Mouse (Mus musculus) liver, postnatal 0 days (tissue): ENCODE results near the gene Plekhg3. TPM values are rescaled to one million over a fixed set of nuclear protein-coding genes. Genes with fewer than 3 reads are reported as not detected.

Source experiments
- ATAC-seq: fragments of 200-750 bp; cut with Nextera tagmentation; 2 replicates; pipeline ENCODE4 v1.8.0; 2017; ENCODE audit warnings: mild to moderate bottlenecking, moderate library complexity
- DNase-seq: peaks from one replicate; pipeline ENCODE4 v3.0.0-alpha.2; 2016
- H3K27ac ChIP-seq: fragments of 300-500 bp; sonication (generic); 2 replicates; pipeline ENCODE4 v1.5.1; 2014; ENCODE audit warnings: antibody characterized with exemption, moderate library complexity, mild to moderate bottlenecking, low read depth
- H3K27me3 ChIP-seq: fragments of 300-500 bp; sonication (generic); 2 replicates; pipeline ENCODE4 v1.6.1; 2014; ENCODE audit warnings: low read length, control low read depth, mixed read lengths; ENCODE audit not compliant: insufficient read depth
- H3K36me3 ChIP-seq: fragments of 300-500 bp; sonication (generic); replicated peaks from 2 replicates; pipeline ENCODE4 v1.6.1; 2014; ENCODE audit warnings: mild to moderate bottlenecking, control low read depth, low read length, moderate library complexity, mixed read lengths; ENCODE audit not compliant: insufficient read depth
- H3K4me1 ChIP-seq: fragments of 300-500 bp; sonication (generic); 2 replicates; pipeline ENCODE4 v1.6.1; 2014; ENCODE audit warnings: antibody characterized with exemption, mild to moderate bottlenecking, control low read depth; ENCODE audit not compliant: insufficient read depth
- H3K4me2 ChIP-seq: fragments of 300-500 bp; sonication (generic); 2 replicates; pipeline ENCODE4 v1.6.1; 2014; ENCODE audit warnings: low read depth, mild to moderate bottlenecking, low read length, moderate library complexity, mixed read lengths
- H3K4me3 ChIP-seq: fragments of 300-500 bp; sonication (generic); 2 replicates; pipeline ENCODE4 v1.5.1; 2014; ENCODE audit warnings: low read depth, low read length
- H3K9ac ChIP-seq: fragments of 300-500 bp; sonication (generic); replicated peaks from 2 replicates; pipeline ENCODE4 v1.6.1; 2014; ENCODE audit warnings: mild to moderate bottlenecking, moderate library complexity
- H3K9me3 ChIP-seq: fragments of 300-500 bp; sonication (generic); 2 replicates; pipeline ENCODE4 v1.6.1; 2016; ENCODE audit warnings: mild to moderate bottlenecking, control low read depth, low read length, mixed read lengths
- CTCF ChIP-seq: sonication (generic); IDR thresholded peaks from 2 replicates; pipeline ENCODE4 v1.5.1; 2016; ENCODE audit warnings: antibody characterized with exemption, low read depth
- EP300 ChIP-seq: IDR thresholded peaks from 2 replicates; pipeline ENCODE4 v1.6.1; 2016; ENCODE audit warnings: antibody characterized with exemption, low read depth, mild to moderate bottlenecking
- WGBS: fragments of 180-500 bp; shearing (Covaris S2); extraction: QIAGEN DNeasy Blood & Tissue Kit; methylation state at CpG from one replicate; pipeline ENCODE4 v1.1.7; 2014; ENCODE audit not compliant: insufficient replicate concordance; 5-methylcytosine and 5-hydroxymethylcytosine counted together
- polyA plus RNA-seq: library from polyadenylated mRNA; unstranded; fragments of >200 nt; fragmentation: Nextera tagmentation; extraction: Ambion mirVana; gene quantifications from 2 replicates; pipeline ENCODE4 v1.2.1, GENCODE M21; 2015

Gene Plekhg3
- polyA plus RNA-seq, 1 experiment from 2014 or later: 3.7 TPM

DNA sequence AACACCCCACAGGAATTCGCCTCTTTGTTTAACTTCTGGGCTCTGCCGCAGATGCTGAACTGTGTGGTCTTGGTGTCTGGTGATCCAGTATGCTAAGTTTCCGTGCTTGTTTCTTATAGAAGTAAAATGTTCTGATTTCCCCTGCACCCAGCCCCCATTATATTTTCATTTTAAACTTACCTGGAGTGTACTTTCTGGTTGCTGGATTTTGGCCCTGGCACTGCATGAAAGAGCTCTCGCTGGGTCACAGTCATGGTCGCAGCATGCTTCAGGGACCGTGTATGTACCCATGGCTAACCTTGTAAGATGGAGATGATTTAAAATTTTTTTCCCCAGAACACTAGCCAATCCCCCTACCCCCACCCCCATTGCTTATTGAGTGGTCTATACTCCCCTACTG lies 11.2 kb downstream of the Plekhg3 start:
- no peaks in the 10 kb centered on the region for H3K27me3 ChIP-seq
- 62% methylated on average over 6 of the region's 6 CpGs for WGBS
- ATAC-seq (no peak), DNase-seq (no peak)
- 0 out of 2 replicates have a peak overlapping the region, but pooled peaks have one; percentile 4 for H3K4me2 ChIP-seq
- H3K9me3 ChIP-seq: no peaks in the 10 kb centered on the region
- H3K4me3 ChIP-seq: no peak overlapping the region
- no peak for TF ChIP-seq CTCF
- no peak for TF ChIP-seq EP300
- peaks cover 57% of the 10 kb centered on the region for H3K4me1 ChIP-seq
- H3K27ac ChIP-seq: 0 out of 2 replicates have a peak overlapping the region, but pooled peaks have one; percentile 39
- no peaks in the 10 kb centered on the region for H3K36me3 ChIP-seq
- no peak overlapping the region for H3K9ac ChIP-seq

DNA sequence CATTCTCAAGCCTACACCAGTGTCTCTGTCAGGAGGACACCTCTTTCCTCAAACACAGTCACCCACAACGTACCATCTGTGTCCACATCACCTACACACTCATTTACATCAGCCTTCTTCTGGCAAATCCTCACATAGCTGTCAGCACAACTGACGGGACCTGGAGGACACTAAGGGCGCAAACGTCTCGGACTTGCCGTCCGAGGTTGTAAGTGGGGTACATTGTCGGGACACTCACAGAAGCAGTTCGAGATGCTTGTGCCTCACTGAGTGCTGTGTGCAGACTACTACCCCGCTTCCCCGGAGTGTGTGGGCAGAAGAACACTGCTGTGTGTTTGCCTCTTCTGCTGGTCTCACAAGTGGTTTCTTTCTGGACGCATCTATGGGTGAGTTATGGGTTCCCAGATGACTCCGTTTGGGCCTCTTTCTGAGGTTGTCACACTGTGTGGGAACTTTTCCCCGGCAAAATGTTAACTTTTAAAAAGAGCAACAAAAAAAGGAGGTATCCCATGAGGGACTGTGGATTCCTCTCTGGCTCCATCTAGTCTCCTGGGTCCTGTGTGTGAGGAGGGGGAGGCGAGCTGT lies 15.2 kb downstream of the Plekhg3 start:
- no peak for DNase-seq
- H3K4me3 ChIP-seq: no peak overlapping the region
- no peaks in the 10 kb centered on the region for H3K9me3 ChIP-seq
- H3K9ac ChIP-seq: 0 out of 2 replicates have a peak overlapping the region, but pooled peaks have one; percentile 18
- no peaks in the 10 kb centered on the region for H3K27me3 ChIP-seq
- peaks cover 66% of the 10 kb centered on the region for H3K4me1 ChIP-seq
- H3K27ac ChIP-seq: peak overlapping the region; percentile 89
- H3K36me3 ChIP-seq: peaks cover 4% of the 10 kb centered on the region
- ATAC-seq: no peak
- WGBS: 61% methylated on average over 15 of the region's 15 CpGs
- peak overlapping the region; percentile 64 for H3K4me2 ChIP-seq
- TF ChIP-seq CTCF (no peak), EP300 (no peak)

DNA sequence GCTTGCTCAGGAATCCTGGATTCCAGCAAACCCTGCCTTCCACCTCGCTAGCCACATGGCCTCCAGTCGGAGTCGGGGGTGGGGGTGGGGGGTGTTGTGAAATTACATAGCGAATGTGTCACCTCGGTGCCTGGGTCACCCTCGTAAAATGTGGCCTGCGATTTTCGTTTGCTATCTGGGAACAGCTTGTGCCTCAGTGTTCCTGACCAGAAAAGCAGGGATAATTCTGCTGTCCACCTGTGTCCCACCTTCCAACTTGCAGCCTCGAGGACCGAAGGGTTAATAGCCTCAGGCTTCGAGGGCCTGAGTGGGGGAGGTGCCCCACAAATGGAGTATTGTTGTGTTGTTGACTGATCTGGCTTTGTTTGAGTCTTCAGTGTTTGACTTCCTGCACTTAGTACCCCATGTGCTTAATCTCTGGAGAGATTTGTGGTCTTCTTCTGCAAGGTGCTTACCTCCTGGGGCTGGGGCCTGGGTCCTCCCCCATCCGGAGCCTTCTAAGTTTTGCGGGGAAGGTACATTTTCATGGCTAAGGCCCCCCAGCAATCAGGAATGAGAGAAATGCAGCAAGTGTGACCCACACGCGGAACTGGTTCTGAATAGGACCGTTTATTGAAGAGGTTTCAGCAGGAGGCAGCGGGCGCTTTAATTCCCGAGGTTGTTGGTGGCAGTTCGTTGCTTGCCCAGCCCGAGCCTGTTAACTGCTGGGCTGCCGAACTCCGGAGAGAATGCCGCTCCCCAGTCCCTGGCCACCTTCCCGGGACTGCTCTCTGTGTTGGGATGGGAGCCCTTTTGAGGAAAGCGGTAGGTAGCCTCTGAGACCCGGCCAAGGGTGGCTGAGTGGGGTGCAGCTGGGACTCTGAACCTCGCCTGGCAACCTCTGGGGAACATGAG lies 15.9 kb downstream of the Plekhg3 start:
- Histone ChIP-seq H3K27me3 (no peaks in the 10 kb centered on the region), H3K36me3 (peaks cover 4% of the 10 kb centered on the region), H3K4me1 (peaks cover 59% of the 10 kb centered on the region), H3K9me3 (no peaks in the 10 kb centered on the region), H3K9ac (peak overlapping the region; percentile 63), H3K4me3 (peak overlapping the region; percentile 20; the same call in 1 of the 2 replicates), H3K27ac (peak overlapping the region; percentile 89), H3K4me2 (peak overlapping the region; percentile 64)
- no peak for TF ChIP-seq EP300
- no peak for TF ChIP-seq CTCF
- WGBS: 33% methylated on average over 28 of the region's 28 CpGs
- peak; percentile 70 for DNase-seq
- peak; percentile 33; the same call in 1 of the 2 replicates for ATAC-seq

DNA sequence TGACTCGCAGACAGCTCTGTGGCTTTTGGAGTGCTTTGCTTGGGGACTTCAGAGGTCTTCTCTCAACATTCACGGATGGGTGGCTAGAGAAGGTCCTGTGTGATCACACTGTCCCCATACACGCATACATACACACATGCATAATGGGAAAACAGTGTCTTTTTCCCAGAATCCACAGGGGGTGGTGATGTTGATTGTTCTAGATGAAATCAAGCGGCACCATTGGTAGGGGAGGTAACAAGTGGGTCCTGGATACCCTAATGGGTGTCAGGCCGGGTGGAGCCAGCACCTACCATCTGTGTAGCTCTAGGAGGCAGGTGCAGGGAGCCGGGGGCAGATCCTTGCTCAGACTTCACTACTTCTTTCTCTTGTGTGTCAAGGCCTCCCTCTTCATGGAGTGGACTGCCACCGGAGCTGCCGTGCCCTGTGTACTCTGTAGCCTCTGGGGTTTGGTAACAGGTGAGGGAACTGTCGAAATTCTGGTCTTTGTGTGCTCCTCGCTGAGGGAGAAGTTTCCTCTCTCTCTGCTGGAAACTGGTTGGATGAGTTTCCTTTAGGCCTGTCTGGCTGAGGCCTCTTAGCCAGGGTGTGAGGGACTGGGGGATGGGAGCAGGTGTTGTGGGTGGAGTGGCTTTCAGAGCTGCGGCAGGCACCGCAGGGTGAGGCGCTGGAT lies 16.9 kb downstream of the Plekhg3 start:
- 35% methylated on average over 13 of the region's 13 CpGs for WGBS
- no peaks in the 10 kb centered on the region for H3K27me3 ChIP-seq
- H3K4me3 ChIP-seq: peak overlapping the region; percentile 20; the same call in 1 of the 2 replicates
- peak overlapping the region; percentile 89 for H3K27ac ChIP-seq
- DNase-seq (peak; percentile 57), ATAC-seq (peak; percentile 79)
- peak overlapping the region; percentile 63; the same call in 1 of the 2 replicates for H3K9ac ChIP-seq
- no peaks in the 10 kb centered on the region for H3K9me3 ChIP-seq
- no peak for TF ChIP-seq EP300
- peaks cover 4% of the 10 kb centered on the region for H3K36me3 ChIP-seq
- peak overlapping the region; percentile 64 for H3K4me2 ChIP-seq
- peaks cover 61% of the 10 kb centered on the region for H3K4me1 ChIP-seq

DNA sequence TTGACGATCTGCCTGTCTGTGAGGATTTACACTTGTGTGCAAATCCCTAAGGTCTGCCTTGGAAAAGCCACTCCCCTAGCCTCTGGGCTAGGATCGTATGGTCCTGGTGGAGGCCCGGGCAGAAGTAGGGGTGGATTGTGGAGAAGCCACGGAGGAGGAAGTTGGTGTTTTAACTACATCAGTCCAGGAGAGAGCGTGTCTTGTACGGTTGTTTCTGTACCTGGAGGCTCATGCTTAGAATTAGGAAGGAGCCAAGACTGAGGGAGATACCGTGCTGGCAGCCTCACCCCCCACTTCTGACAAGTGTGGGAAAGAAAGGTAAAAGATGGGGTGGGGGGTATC lies 17.4 kb downstream of the Plekhg3 start:
- H3K9ac ChIP-seq: peak overlapping the region; percentile 63; the same call in 1 of the 2 replicates
- peak overlapping the region; percentile 89 for H3K27ac ChIP-seq
- H3K27me3 ChIP-seq: no peaks in the 10 kb centered on the region
- H3K9me3 ChIP-seq: no peaks in the 10 kb centered on the region
- TF ChIP-seq CTCF (no peak), EP300 (no peak)
- peaks cover 65% of the 10 kb centered on the region for H3K4me1 ChIP-seq
- ATAC-seq: peak; percentile 44
- H3K36me3 ChIP-seq: peaks cover 4% of the 10 kb centered on the region
- peak overlapping the region; percentile 64 for H3K4me2 ChIP-seq
- WGBS: 15% methylated on average over 7 of the region's 7 CpGs
- 0 out of 2 replicates have a peak overlapping the region, but pooled peaks have one; percentile 20 for H3K4me3 ChIP-seq
- no peak for DNase-seq

DNA sequence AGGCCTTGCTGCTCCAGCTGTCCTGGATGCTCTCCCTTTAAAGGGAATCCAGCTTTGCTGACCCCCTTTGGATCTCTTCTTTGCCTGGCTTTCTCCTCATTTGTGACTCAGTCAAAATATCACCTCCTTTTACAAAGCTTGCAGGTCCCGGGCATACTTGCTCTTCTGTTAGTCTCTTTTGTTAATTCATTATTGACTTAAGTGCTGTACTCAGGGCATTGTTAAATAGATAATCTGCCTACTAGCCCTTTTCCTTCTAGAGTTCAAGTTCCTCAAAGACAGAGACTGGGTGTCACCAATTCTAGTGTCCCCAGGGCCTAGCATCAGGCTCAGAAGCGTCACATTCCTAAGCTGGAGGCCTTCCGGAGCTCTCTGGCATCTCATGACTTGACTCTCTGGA lies 18.5 kb downstream of the Plekhg3 start:
- DNase-seq (no peak), ATAC-seq (no peak)
- Histone ChIP-seq H3K4me2 (no peak overlapping the region), H3K9me3 (no peaks in the 10 kb centered on the region), H3K9ac (peak overlapping the region; percentile 21; the same call in 1 of the 2 replicates), H3K27ac (peak overlapping the region; percentile 89; the same call in 1 of the 2 replicates), H3K27me3 (no peaks in the 10 kb centered on the region), H3K4me1 (peaks cover 76% of the 10 kb centered on the region), H3K36me3 (peaks cover 4% of the 10 kb centered on the region), H3K4me3 (no peak overlapping the region)
- TF ChIP-seq CTCF: no peak
- TF ChIP-seq EP300: no peak
- 85% methylated on average over 3 of the region's 3 CpGs for WGBS
